Mouse (Mus musculus): ENCODE results near the gene Ksr2.

DNA sequence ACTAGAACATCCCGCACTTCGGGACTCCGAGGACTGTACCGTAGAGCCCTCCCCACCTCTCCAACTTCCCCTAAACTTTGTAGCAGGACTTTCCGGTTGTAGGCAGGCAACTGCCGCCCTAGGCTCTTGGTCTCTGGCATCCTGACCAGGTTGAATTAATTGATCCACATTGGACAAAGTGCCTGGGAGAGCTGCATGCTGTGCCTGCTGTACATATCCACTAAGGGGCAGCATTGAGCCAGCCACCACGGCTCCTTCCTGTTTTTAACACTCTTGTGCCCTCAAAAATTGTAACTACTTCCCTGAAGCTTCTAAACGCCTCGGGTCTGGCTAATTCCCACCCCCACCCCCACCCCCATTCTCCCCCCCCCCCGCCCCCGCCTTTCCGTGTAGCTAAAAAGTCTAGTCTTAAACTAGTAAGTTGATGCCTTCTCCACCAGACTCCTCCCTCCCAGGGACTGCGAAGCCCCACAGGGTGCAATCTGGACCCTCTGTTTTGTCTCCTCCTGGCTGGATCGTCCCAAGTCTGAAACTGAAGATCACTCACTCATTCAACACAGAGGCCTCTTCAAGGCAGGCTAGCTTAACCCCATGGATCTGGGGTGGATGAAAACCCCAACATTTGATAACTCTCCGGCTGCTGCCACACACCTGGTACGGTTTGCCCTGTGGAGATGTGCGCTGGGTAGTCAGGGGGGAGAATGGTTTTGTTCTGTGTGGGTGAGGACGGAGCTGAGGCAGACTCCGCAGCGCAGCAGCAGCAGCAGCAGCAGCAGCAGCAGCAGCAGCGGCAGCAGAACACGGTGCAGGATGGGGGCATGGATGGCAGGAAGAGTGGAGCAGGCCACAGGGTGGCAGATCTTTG is 95.9 kb downstream of the Ksr2 start:
- peak; percentile 78 for TF ChIP-seq CTCF (conservative IDR thresholded peaks at IDR 0.05; ENCODE audit: low read length)
- no peak for TF ChIP-seq POU5F1 (IDR thresholded peaks at IDR 0.05; ENCODE audit: borderline replicate concordance, low read length)
- TF ChIP-seq NANOG (IDR thresholded peaks at IDR 0.05; ENCODE audit: borderline replicate concordance, low read length): no peak
